Mouse (Mus musculus): ENCODE results near the gene Pecam1. TPM values are rescaled to one million over a fixed set of nuclear protein-coding genes. Genes with fewer than 3 reads are reported as not detected.

The Pecam1 gene
- polyA plus RNA-seq, 1 experiment from 2014 or later: 48.2 TPM

DNA sequence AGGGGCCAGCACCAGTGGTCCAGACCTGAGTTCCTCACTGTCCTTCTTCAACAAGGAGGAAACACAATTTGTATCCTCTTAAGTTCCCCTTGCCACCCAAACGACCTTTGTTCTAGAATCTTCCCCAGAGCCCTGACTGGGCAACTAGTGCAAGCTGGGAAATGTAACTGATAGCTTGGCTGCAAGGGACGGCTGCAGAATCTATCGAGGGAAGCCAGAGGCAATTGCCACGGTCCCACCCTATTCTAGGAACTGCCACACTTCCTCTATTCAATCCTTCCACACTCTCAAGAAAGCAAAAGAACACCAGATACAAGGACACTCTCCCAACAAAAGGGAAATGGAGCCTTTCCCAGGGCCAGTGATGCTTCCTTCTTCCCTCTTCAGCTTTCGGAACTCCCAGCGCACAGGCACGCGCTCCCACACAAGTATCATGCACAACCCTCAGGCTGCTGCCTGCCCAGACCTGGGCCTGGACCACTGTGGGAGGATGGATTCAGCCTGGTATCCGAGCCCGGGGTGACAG lies 75.2 kb downstream of the Pecam1 start:
- H3K9ac ChIP-seq (ENCODE audit: low read depth, low read length): peak overlapping the region; percentile 40
- ATAC-seq: peak; percentile 43
- H3K27ac ChIP-seq (ENCODE audit: low read length): peak overlapping the region; percentile 80
- no peaks in the 10 kb centered on the region for H3K36me3 ChIP-seq (ENCODE audit: control insufficient read depth, insufficient read depth, low read length)
- H3K4me3 ChIP-seq (ENCODE audit: low read length): no peak overlapping the region
- no peaks in the 10 kb centered on the region for H3K9me3 ChIP-seq (ENCODE audit: control insufficient read depth, low read length)
- H3K4me1 ChIP-seq (ENCODE audit: control insufficient read depth, insufficient read depth, low read length): peaks cover 16% of the 10 kb centered on the region
- H3K27me3 ChIP-seq (replicated peaks; ENCODE audit: control insufficient read depth, insufficient read depth, low read length): no peaks in the 10 kb centered on the region
- peak overlapping the region; percentile 34; the same call in 1 of the 2 replicates for H3K4me2 ChIP-seq (ENCODE audit: low read depth, low read length)
- WGBS: 55% methylated on average over 10 of the region's 10 CpGs

DNA sequence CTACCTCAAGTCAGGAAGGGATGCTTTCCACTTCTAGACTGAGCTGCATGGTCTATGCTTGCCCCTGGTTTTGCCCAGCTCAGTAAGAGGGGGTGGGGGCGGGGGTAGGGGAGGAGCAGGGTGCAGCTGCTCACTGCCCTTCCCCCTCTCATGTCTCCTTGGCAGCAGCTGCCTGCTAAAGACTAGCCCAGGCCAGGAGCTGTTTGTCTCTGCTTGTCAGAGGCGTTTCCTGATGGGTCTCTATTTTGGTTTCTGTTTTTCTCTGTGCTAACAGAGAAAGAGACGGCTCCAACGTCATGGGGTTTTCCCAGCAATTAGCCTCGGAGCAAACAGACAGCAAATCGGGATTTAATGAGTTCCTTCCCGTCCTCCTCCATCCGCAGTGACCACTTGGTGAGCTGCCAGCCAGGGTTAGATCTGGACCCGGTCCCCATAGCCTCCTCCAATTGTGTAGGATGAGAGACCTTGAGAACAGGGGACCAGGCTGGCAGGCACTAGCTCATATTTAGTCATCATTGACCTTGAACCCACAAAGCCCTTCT lies 75.7 kb downstream of the Pecam1 start:
- Histone ChIP-seq H3K4me2 (ENCODE audit: low read depth, low read length) (peak overlapping the region; percentile 34), H3K27me3 (replicated peaks; ENCODE audit: control insufficient read depth, insufficient read depth, low read length) (no peaks in the 10 kb centered on the region), H3K36me3 (ENCODE audit: control insufficient read depth, insufficient read depth, low read length) (no peaks in the 10 kb centered on the region), H3K9me3 (ENCODE audit: control insufficient read depth, low read length) (no peaks in the 10 kb centered on the region), H3K9ac (ENCODE audit: low read depth, low read length) (peak overlapping the region; percentile 40), H3K4me3 (ENCODE audit: low read length) (peak overlapping the region; percentile 12; the same call in 1 of the 2 replicates), H3K4me1 (ENCODE audit: control insufficient read depth, insufficient read depth, low read length) (peaks cover 20% of the 10 kb centered on the region), H3K27ac (ENCODE audit: low read length) (peak overlapping the region; percentile 80)
- peak; percentile 83 for ATAC-seq
- 7% methylated on average over 9 of the region's 9 CpGs for WGBS

DNA sequence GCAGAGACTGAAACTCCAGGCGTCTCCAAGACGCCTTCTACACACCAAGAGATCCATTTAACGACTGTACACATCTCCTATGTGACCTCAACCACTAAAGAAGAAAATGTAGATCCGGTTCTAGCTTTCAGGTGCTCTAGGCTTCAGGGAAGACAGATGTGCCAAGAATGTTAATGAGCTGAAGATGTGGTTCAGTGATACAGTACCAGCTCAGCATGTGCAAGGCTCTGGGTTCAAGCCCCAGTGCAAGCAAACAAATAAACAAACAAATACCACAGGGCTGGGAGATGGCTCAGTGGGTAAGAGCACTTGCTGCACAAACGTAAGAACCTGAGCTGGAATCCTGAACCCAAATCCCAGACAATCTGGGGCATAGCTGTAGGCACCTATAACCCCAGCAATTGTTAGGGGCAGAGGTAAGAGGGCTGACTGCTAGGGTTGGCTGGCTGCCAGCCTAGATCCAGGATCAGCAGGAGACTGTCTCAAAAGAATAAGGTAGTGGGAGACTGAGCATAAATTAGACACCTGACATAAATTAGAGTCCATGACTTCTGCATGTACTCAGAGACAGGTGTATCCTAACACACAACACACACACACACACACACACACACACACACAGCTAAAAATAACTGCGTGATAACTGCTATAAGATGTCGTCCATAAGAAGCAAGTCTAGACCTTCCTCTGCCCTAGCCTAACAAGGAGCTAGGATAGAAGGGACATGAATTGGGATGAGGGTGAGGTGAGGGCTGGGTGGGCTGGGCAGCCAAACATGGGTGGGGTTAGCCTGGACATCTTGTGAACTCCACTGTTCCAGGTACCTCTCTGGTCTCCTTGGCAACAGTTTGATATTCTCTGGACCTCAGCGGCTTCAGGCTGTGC lies 76.5 kb downstream of the Pecam1 start:
- H3K4me3 ChIP-seq (ENCODE audit: low read length): 0 out of 2 replicates have a peak overlapping the region, but pooled peaks have one; percentile 12
- peak overlapping the region; percentile 80 for H3K27ac ChIP-seq (ENCODE audit: low read length)
- H3K9ac ChIP-seq (ENCODE audit: low read depth, low read length): peak overlapping the region; percentile 40; the same call in 1 of the 2 replicates
- H3K4me2 ChIP-seq (ENCODE audit: low read depth, low read length): peak overlapping the region; percentile 34
- H3K27me3 ChIP-seq (replicated peaks; ENCODE audit: control insufficient read depth, insufficient read depth, low read length): no peaks in the 10 kb centered on the region
- no peaks in the 10 kb centered on the region for H3K36me3 ChIP-seq (ENCODE audit: control insufficient read depth, insufficient read depth, low read length)
- H3K9me3 ChIP-seq (ENCODE audit: control insufficient read depth, low read length): no peaks in the 10 kb centered on the region
- WGBS: 63% methylated on average over 8 of the region's 8 CpGs
- peak; percentile 23 for ATAC-seq
- H3K4me1 ChIP-seq (ENCODE audit: control insufficient read depth, insufficient read depth, low read length): peaks cover 23% of the 10 kb centered on the region

DNA sequence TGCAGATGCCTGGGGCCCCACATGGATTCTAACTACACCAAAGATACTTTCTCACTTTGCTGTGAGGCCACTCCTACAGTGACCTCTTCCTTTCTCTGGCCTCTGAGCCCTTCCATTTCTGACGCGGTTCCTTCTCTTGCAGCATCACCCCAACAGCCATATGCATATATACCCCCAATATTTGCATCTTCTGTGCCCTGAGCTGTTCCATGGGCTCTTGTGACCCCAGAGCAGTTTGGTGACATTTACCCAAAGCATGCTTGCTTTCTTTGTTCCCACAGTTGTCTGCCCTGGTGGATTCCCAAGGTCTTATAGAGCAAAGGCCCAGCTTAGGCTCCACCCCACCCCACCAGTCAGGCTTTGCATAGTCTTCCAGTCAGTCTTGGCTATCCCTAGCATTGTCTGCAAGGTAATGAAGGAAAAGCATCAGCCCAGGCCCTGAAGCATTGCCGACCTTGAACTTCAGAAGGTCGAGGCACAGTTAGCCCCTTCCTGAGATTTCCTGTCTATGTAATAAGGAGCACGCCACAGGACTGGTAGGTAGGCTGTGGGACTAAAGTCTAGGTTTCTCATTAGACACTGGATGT lies 77.4 kb downstream of the Pecam1 start:
- Histone ChIP-seq H3K27ac (ENCODE audit: low read length) (no peak overlapping the region), H3K36me3 (ENCODE audit: control insufficient read depth, insufficient read depth, low read length) (no peaks in the 10 kb centered on the region), H3K9me3 (ENCODE audit: control insufficient read depth, low read length) (no peaks in the 10 kb centered on the region), H3K4me3 (ENCODE audit: low read length) (no peak overlapping the region), H3K4me1 (ENCODE audit: control insufficient read depth, insufficient read depth, low read length) (peaks cover 24% of the 10 kb centered on the region), H3K9ac (ENCODE audit: low read depth, low read length) (no peak overlapping the region), H3K4me2 (ENCODE audit: low read depth, low read length) (no peak overlapping the region), H3K27me3 (replicated peaks; ENCODE audit: control insufficient read depth, insufficient read depth, low read length) (no peaks in the 10 kb centered on the region)
- WGBS: 83% methylated on average over 5 of the region's 5 CpGs
- no peak for ATAC-seq

DNA sequence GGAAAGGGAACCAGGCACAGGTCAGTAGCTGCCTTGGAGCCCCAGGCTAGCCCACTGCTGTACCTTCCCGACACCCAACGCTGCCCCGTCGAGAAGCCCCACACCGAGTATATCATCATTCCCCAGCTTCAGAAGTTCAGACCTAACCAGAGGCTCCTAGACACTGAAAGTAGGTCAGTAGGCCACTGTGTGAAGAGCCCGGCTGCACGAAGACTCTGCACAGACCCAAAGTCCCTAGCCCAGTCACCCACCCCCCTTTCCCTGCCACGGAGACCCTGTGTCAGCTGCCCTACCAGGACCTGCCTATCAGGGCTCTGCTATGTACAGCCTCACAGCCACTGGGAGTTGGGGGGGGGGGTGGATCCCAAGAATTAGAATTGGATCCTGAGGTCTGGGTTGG lies 78.6 kb downstream of the Pecam1 start:
- 90% methylated on average over 8 of the region's 8 CpGs for WGBS
- Histone ChIP-seq H3K9me3 (ENCODE audit: control insufficient read depth, low read length) (no peaks in the 10 kb centered on the region), H3K9ac (ENCODE audit: low read depth, low read length) (no peak overlapping the region), H3K4me3 (ENCODE audit: low read length) (no peak overlapping the region), H3K27ac (ENCODE audit: low read length) (no peak overlapping the region), H3K4me1 (ENCODE audit: control insufficient read depth, insufficient read depth, low read length) (peaks cover 24% of the 10 kb centered on the region), H3K36me3 (ENCODE audit: control insufficient read depth, insufficient read depth, low read length) (no peaks in the 10 kb centered on the region), H3K4me2 (ENCODE audit: low read depth, low read length) (no peak overlapping the region), H3K27me3 (replicated peaks; ENCODE audit: control insufficient read depth, insufficient read depth, low read length) (no peaks in the 10 kb centered on the region)
- no peak for ATAC-seq

DNA sequence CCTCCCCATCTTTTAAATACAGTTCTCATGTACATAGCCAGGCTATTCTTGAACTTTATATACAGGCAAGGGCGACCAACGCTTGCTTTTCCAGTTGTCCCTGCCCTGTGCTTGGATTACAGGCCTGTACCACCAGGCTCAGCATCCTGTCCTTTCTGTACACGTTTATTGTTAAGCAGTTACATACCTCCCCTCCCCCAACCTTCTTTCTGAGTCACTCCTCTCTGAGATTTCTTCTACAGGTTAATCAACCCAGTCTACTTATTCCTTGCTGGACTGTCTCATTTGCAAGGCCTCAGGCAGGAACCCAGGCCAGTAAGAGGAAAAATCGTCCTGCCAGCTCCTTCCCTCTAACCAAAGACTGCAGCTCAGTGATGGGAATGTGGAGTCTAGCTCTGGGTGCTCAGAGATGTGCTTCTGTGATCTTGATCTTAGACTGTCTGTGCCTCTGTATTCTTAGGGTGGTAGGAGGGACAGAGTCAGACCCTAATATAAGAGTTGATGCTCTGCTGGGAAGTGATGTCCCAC lies 79.4 kb downstream of the Pecam1 start:
- H3K4me3 ChIP-seq (ENCODE audit: low read length): no peak overlapping the region
- no peaks in the 10 kb centered on the region for H3K9me3 ChIP-seq (ENCODE audit: control insufficient read depth, low read length)
- peaks cover 24% of the 10 kb centered on the region for H3K4me1 ChIP-seq (ENCODE audit: control insufficient read depth, insufficient read depth, low read length)
- no peak overlapping the region for H3K27ac ChIP-seq (ENCODE audit: low read length)
- H3K36me3 ChIP-seq (ENCODE audit: control insufficient read depth, insufficient read depth, low read length): no peaks in the 10 kb centered on the region
- H3K4me2 ChIP-seq (ENCODE audit: low read depth, low read length): no peak overlapping the region
- no peak overlapping the region for H3K9ac ChIP-seq (ENCODE audit: low read depth, low read length)
- ATAC-seq: no peak
- WGBS: 67% methylated on average over 4 of the region's 4 CpGs
- no peaks in the 10 kb centered on the region for H3K27me3 ChIP-seq (replicated peaks; ENCODE audit: control insufficient read depth, insufficient read depth, low read length)

DNA sequence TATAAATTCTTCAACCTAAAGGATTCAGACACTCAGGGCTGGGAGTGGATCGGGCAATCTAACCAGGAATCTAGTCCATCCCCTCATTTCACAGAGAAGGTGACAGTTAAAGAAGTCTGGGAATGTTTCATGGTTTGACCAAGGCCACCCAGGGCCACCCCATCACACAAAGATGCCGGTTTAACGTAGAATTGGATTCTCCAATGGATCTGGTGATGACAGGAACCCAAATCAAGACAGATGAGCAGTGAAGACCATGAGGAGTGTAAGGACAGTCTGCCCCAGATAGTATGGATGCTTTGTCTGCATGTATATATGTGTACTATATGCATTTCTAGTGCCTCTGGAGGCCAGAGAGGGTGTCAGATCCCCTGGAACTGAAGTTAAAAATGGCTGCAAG lies 80.2 kb downstream of the Pecam1 start:
- ATAC-seq: no peak
- H3K27me3 ChIP-seq (replicated peaks; ENCODE audit: control insufficient read depth, insufficient read depth, low read length): no peaks in the 10 kb centered on the region
- no peaks in the 10 kb centered on the region for H3K9me3 ChIP-seq (ENCODE audit: control insufficient read depth, low read length)
- no peaks in the 10 kb centered on the region for H3K36me3 ChIP-seq (ENCODE audit: control insufficient read depth, insufficient read depth, low read length)
- no peak overlapping the region for H3K27ac ChIP-seq (ENCODE audit: low read length)
- no peak overlapping the region for H3K4me3 ChIP-seq (ENCODE audit: low read length)
- 74% methylated on average over 3 of the region's 3 CpGs for WGBS
- peaks cover 20% of the 10 kb centered on the region for H3K4me1 ChIP-seq (ENCODE audit: control insufficient read depth, insufficient read depth, low read length)
- H3K4me2 ChIP-seq (ENCODE audit: low read depth, low read length): no peak overlapping the region
- no peak overlapping the region for H3K9ac ChIP-seq (ENCODE audit: low read depth, low read length)

DNA sequence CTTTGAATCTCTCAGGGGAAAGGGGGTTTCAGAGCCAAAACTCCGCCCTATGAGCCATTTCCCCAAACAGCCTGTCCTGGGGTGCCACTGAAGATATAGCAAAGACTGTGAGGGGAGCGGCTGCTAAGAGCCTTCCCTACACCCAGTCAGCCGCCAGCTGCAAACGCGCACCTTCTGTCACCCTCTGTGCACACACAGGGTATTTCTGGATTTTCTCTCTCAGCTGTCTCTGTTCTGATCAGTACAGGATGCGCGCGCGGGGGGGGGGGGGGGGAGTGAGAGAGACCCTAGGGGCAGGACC lies 80.6 kb downstream of the Pecam1 start:
- WGBS: 37% methylated on average over 6 of the region's 9 CpGs
- Histone ChIP-seq H3K36me3 (ENCODE audit: control insufficient read depth, insufficient read depth, low read length) (no peaks in the 10 kb centered on the region), H3K27me3 (replicated peaks; ENCODE audit: control insufficient read depth, insufficient read depth, low read length) (no peaks in the 10 kb centered on the region), H3K9ac (ENCODE audit: low read depth, low read length) (no peak overlapping the region), H3K4me3 (ENCODE audit: low read length) (no peak overlapping the region), H3K9me3 (ENCODE audit: control insufficient read depth, low read length) (no peaks in the 10 kb centered on the region), H3K4me2 (ENCODE audit: low read depth, low read length) (no peak overlapping the region), H3K4me1 (ENCODE audit: control insufficient read depth, insufficient read depth, low read length) (peaks cover 15% of the 10 kb centered on the region), H3K27ac (ENCODE audit: low read length) (no peak overlapping the region)
- ATAC-seq: no peak

DNA sequence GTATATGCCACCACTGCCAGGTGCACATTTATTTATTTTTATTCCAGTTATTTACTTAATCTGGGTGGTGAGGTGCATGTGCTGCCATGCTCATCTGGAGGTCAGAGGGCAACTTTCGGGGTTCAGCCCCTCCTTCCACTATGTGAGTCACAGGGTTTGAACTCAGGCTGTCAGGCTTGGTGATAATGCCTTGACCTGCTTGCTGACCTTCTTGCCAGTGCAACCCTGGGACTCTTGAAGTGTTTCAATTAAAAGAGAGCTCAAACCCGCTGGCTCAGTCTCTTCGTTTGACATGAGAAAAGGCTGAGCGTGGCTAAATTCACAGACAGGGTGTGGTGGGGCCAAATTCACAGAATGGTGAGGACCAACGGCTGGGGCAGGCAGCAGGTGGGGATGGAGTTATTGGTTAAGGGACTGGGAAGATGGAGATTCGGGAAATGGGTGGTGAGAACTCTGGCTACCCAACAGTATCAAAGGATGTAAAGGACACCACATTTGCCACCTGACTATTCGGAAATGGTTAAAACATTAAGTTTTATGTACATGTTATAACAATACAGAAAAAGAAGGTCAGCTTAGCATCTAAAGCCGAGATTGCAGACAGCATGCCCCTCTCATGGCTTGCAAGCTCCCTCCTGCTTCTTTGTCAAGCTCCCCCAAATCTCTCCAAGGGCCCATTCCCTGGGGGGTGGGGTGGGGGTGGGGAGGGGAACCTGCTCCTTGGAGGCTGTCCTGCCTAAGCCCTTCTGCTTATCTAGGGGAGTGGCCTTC lies 81.1 kb downstream of the Pecam1 start:
- 57% methylated on average over 8 of the region's 8 CpGs for WGBS
- Histone ChIP-seq H3K27ac (ENCODE audit: low read length) (no peak overlapping the region), H3K4me2 (ENCODE audit: low read depth, low read length) (no peak overlapping the region), H3K36me3 (ENCODE audit: control insufficient read depth, insufficient read depth, low read length) (no peaks in the 10 kb centered on the region), H3K9ac (ENCODE audit: low read depth, low read length) (no peak overlapping the region), H3K4me3 (ENCODE audit: low read length) (no peak overlapping the region), H3K9me3 (ENCODE audit: control insufficient read depth, low read length) (no peaks in the 10 kb centered on the region), H3K4me1 (ENCODE audit: control insufficient read depth, insufficient read depth, low read length) (peaks cover 10% of the 10 kb centered on the region), H3K27me3 (replicated peaks; ENCODE audit: control insufficient read depth, insufficient read depth, low read length) (no peaks in the 10 kb centered on the region)
- ATAC-seq: no peak

Data from intestine, embryonic 16.5 days (tissue).